Mouse (Mus musculus) thymus, adult 2 months (tissue): ENCODE measurements at regions not wholly inside any gene's neighbourhood (a gene's known extent, or its start where the extent isn't known, plus 50 kb on each side); places are given as distances from the start of the nearest gene placed in this dataset.

Experiments
- DNase-seq: peaks from one replicate; pipeline ENCODE4 v3.0.0; 2021
- H3K27ac ChIP-seq: fragments of 200-500 bp; 2 replicates; pipeline ENCODE4 v1.5.1; 2012; ENCODE audit warnings: low read length, control low read depth; ENCODE audit not compliant: control insufficient read depth, insufficient read depth
- H3K27me3 ChIP-seq: fragments of 200-500 bp; 2 replicates; pipeline ENCODE4 v1.6.1; 2012; ENCODE audit warnings: mild to moderate bottlenecking, low read length, moderate library complexity, mixed read lengths; ENCODE audit not compliant: control insufficient read depth, insufficient read depth
- H3K36me3 ChIP-seq: fragments of 200-500 bp; 2 replicates; pipeline ENCODE4 v1.6.1; 2012; ENCODE audit warnings: mild to moderate bottlenecking, low read length, moderate library complexity; ENCODE audit not compliant: control insufficient read depth, insufficient read depth
- H3K4me1 ChIP-seq: fragments of 200-500 bp; replicated peaks from 2 replicates; pipeline ENCODE4 v1.6.1; 2012; ENCODE audit warnings: low read length; ENCODE audit not compliant: control insufficient read depth, insufficient read depth
- H3K4me3 ChIP-seq: fragments of 200-500 bp; 2 replicates; pipeline ENCODE4 v1.5.1; 2012; ENCODE audit warnings: mild to moderate bottlenecking, low read length, control low read depth, moderate library complexity; ENCODE audit not compliant: control insufficient read depth, insufficient read depth
- CTCF ChIP-seq: fragments of 200-500 bp; IDR thresholded peaks from 2 replicates; pipeline ENCODE4 v1.5.1; 2012; ENCODE audit warnings: mild to moderate bottlenecking, control low read depth, low read length, moderate library complexity, borderline replicate concordance; ENCODE audit not compliant: control insufficient read depth, poor library complexity, insufficient read depth; ENCODE audit errors: extremely low read depth
- POLR2A ChIP-seq: fragments of 200-500 bp; IDR thresholded peaks from 2 replicates; pipeline ENCODE4 v1.6.1; 2012; ENCODE audit warnings: mild to moderate bottlenecking, low read length, control low read depth, moderate library complexity; ENCODE audit not compliant: control insufficient read depth, poor library complexity, insufficient read depth; ENCODE audit errors: extremely low read depth
- WGBS: fragments of 180-500 bp; shearing (Covaris S2); methylation state at CpG from one replicate; pipeline ENCODE4 v1.1.7; 2018; 5-methylcytosine and 5-hydroxymethylcytosine counted together

- Histone ChIP-seq H3K27ac (no peak overlapping the region), H3K36me3 (no peaks in the 10 kb centered on the region), H3K4me3 (no peak overlapping the region), H3K4me1 (no peaks in the 10 kb centered on the region), H3K27me3 (no peaks in the 10 kb centered on the region)
- TF ChIP-seq CTCF: no peak
- TF ChIP-seq POLR2A: no peak
- WGBS: 62% methylated on average over 3 of the region's 3 CpGs
- DNase-seq: no peak
Measured at GRCm38 (mm10) chr11:71390616-71391015, 160.1 kb upstream of the Nlrp1b start.

- TF ChIP-seq POLR2A: no peak
- no peak for TF ChIP-seq CTCF
- Histone ChIP-seq H3K27ac (no peak overlapping the region), H3K4me1 (no peaks in the 10 kb centered on the region), H3K4me3 (no peak overlapping the region), H3K36me3 (no peaks in the 10 kb centered on the region), H3K27me3 (no peaks in the 10 kb centered on the region)
- no peak for DNase-seq
- 88% methylated on average over 5 of the region's 5 CpGs for WGBS
Measured at GRCm38 (mm10) chr11:71393406-71393805, 162.9 kb upstream of the Nlrp1b start.

GRCm38 (mm10) chr11:71395023-71395422 is 164.5 kb upstream of the Nlrp1b start:
- Histone ChIP-seq H3K4me1 (no peaks in the 10 kb centered on the region), H3K27ac (no peak overlapping the region), H3K4me3 (no peak overlapping the region), H3K27me3 (no peaks in the 10 kb centered on the region), H3K36me3 (no peaks in the 10 kb centered on the region)
- DNase-seq: no peak
- WGBS: 66% methylated on average over 4 of the region's 4 CpGs
- TF ChIP-seq CTCF (no peak), POLR2A (no peak)

GRCm38 (mm10) chr11:71395631-71396030 is 165.1 kb upstream of the Nlrp1b start:
- Histone ChIP-seq H3K36me3 (no peaks in the 10 kb centered on the region), H3K4me3 (no peak overlapping the region), H3K27me3 (no peaks in the 10 kb centered on the region), H3K27ac (no peak overlapping the region), H3K4me1 (no peaks in the 10 kb centered on the region)
- DNase-seq: no peak
- 43% methylated on average over 1 of the region's 1 CpGs for WGBS
- no peak for TF ChIP-seq CTCF

- H3K4me3 ChIP-seq: no peak overlapping the region
- H3K27me3 ChIP-seq: no peaks in the 10 kb centered on the region
- WGBS: 97% methylated on average over 2 of the region's 2 CpGs
- H3K27ac ChIP-seq: no peak overlapping the region
- no peaks in the 10 kb centered on the region for H3K36me3 ChIP-seq
- no peak for DNase-seq
- H3K4me1 ChIP-seq: no peaks in the 10 kb centered on the region
- TF ChIP-seq CTCF (no peak), POLR2A (no peak)
Measured at GRCm38 (mm10) chr11:71400351-71400750, 169.8 kb upstream of the Nlrp1b start.

GRCm38 (mm10) chr11:71401411-71402276 is 171.1 kb upstream of the Nlrp1b start:
- no peak for TF ChIP-seq CTCF
- no peak for TF ChIP-seq POLR2A
- Histone ChIP-seq H3K36me3 (no peaks in the 10 kb centered on the region), H3K4me1 (no peaks in the 10 kb centered on the region), H3K27me3 (no peaks in the 10 kb centered on the region), H3K4me3 (no peak overlapping the region), H3K27ac (no peak overlapping the region)
- whole genome bisulfite sequencing: 94% methylated on average over 2 of the region's 2 CpGs
- DNase-seq: no peak
